Mouse (Mus musculus) bone marrow, adult 2 months (tissue): Measurements from ENCODE around the gene Mex3d.

Source experiments
- CTCF ChIP-seq: fragments of 200-500 bp; IDR thresholded peaks from 2 replicates; pipeline ENCODE4 v1.5.1; 2011; ENCODE audit warnings: low read length, control low read depth; ENCODE audit not compliant: control insufficient read depth, insufficient read depth
- POLR2A ChIP-seq: fragments of 200-500 bp; IDR thresholded peaks from 2 replicates; pipeline ENCODE4 v1.6.1; 2011; ENCODE audit warnings: low read depth, mild to moderate bottlenecking, control low read depth, low read length, borderline replicate concordance; ENCODE audit not compliant: control insufficient read depth

- TF ChIP-seq CTCF (no peak), POLR2A (no peak)
These were observed 32.0 kb upstream of the Mex3d start for GRCm38 (mm10) chr10:80419419-80419818.
